Mouse (Mus musculus) frontal cortex, adult (tissue): ENCODE data around the gene Ntn5.

Experiments used
- ATAC-seq: cut with Nextera tagmentation; 2 replicates; pipeline ENCODE4 v1.9.2; 2017; ENCODE audit warnings: mild to moderate bottlenecking, moderate library complexity, mixed read lengths; ENCODE audit not compliant: low TSS enrichment

Ntn5 gene

DNA sequence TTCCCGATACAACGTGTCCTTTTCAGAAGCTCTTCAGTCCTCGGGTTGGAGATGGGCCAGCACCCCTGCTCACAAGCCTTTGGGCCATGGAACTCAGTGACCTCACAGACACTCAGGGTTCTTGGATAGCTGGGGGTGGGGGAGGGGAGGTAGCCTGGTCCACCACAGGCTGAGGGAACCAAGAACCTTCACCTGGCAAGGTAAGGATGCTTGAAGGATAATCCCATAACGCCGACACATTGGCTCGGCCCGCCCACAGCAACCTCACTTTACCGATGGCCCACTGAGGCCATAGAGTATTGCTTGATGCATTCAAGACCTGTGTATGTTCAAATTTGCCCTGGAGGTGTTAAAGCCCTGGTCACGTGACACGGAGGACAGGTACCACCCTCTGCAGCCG lies 41.9 kb downstream of the Ntn5 start, which contains the start of gene Spaca4:
Gene Spaca4 (minus strand): TSS at position 101 of the 400 bp plus-strand sequence.
- ATAC-seq = no peak

DNA sequence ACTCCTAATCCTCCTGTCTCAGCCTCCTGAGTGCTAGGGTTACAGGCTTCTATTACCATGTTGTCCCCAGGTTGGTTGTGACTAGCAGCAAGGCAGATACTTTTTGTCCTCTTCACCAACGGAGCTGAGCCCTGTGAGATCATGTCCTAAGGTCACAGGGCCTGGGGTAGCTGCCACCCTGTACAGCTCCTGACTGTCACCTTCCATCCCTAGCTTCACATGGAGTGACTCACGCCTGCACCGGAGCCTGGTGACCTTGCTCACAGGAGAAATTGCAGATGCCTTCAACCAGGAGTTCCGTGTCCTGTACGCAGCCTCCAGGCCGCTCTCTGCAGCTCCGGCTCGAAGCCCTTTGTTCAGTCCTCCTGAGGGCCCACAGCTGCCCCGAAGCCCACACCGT lies 42.6 kb downstream of the Ntn5 start:
- ATAC-seq = no peak

DNA sequence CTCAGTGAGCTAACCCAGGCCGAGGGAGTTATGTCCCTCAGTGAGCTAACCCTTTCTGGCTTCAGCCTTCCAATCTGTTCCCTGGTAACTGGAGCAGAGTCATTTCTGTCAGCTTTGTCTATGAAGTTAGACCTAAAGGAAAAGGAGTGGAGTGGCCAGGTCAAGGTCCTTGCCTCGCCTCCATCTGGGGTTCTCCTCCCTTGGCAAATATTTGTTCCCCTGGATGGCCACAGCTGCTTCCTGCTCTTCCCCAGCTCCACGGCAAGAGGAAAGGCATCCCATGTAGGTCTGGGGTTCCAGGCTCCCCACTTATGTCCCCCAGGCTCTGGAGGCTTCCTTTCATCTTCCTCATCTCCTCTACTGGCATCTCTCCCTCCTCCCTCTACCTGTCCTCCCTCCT lies 43.8 kb downstream of the Ntn5 start:
- ATAC-seq = no peak

- ATAC-seq = no peak
Observed at GRCm38 (mm10) chr7:45730727-45731431, 47.1 kb downstream of the Ntn5 start.

GRCm38 (mm10) chr7:45733477-45733876 lies 49.7 kb downstream of the Ntn5 start:
- no peak for ATAC-seq

GRCm38 (mm10) chr7:45739162-45739763 lies 55.4 kb downstream of the Ntn5 start:
- ATAC-seq = peak; percentile 58; the same call in 1 of the 2 replicates

DNA sequence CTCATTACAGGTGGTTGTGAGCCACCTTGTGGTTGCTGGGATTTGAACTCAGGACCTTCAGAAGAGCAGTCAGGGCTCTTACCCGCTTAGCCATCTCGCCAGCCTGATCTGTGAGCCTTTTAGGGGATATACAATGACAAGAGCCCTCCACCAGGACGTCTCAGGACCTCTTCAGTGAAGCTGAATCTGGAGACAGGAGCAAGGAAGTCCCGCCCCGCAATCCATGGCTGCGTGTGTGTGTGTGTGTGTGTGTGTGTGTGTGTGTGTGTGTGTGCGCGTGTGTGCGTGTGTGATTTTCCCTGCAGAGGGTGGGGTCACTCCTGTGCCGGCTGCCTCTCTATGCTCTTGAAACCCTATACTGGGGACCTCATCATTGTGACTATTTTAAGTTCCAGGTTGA lies 56.0 kb downstream of the Ntn5 start:
- no peak for ATAC-seq

DNA sequence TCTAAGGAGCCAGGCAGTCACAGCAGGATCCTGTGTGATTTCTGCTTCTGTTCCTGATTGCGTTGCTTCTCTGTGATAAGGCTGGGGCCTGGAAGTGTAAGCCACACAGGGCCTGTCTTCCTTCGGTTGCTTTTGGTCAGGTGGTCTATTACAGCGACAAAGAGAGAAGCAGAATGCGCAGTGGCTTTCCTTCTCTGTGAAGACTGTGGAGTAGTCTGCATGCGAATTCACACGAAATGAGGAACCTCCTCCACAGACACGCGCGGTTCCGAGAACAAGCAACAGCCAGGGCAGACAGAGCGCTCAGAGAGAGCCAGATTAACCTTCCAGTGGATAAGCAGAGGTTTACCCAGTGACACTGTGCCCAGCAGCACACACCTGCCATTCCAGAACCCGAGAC lies 57.5 kb downstream of the Ntn5 start:
- peak; percentile 41; the same call in 1 of the 2 replicates for ATAC-seq

- ATAC-seq = peak; percentile 83
Observed at GRCm38 (mm10) chr7:45741777-45742176, 58.0 kb downstream of the Ntn5 start.

- ATAC-seq = peak; percentile 66
Observed at GRCm38 (mm10) chr7:45742338-45742737, 58.5 kb downstream of the Ntn5 start.
